Mouse (Mus musculus) splenic B cell, adult 2 months (primary cell): Measurements from ENCODE around the gene Spa17.

Experiments used
- DNase-seq: peaks from one replicate; pipeline ENCODE4 v3.0.0-alpha.2; 2011; ENCODE audit warnings: low read depth, low spot score
- H3K27me3 ChIP-seq: 2 replicates; pipeline ENCODE4 v1.6.1; 2012; ENCODE audit warnings: mild to moderate bottlenecking, low read length, moderate library complexity, mixed read lengths; ENCODE audit not compliant: control insufficient read depth, poor library complexity, insufficient read depth, severe bottlenecking
- H3K36me3 ChIP-seq: 2 replicates; pipeline ENCODE4 v1.6.1; 2012; ENCODE audit warnings: mild to moderate bottlenecking, low read length, moderate library complexity, mixed read lengths; ENCODE audit not compliant: control insufficient read depth, poor library complexity, insufficient read depth, severe bottlenecking

Gene Spa17

GRCm38 (mm10) chr9:37613182-37613910 is at the start of gene Spa17:
Gene Spa17, minus strand, starts transcription at chr9:37613722.
- peak; percentile 91 for DNase-seq
- no peaks in the 10 kb centered on the region for H3K36me3 ChIP-seq
- H3K27me3 ChIP-seq = no peaks in the 10 kb centered on the region

GRCm38 (mm10) chr9:37663210-37663609 is 49.7 kb upstream of the Spa17 start:
- Histone ChIP-seq H3K36me3 (no peaks in the 10 kb centered on the region), H3K27me3 (no peaks in the 10 kb centered on the region)
- DNase-seq = no peak

GRCm38 (mm10) chr9:37659413-37659812 is 45.9 kb upstream of the Spa17 start:
- DNase-seq = no peak
- Histone ChIP-seq H3K36me3 (no peaks in the 10 kb centered on the region; the same call in 1 of the 2 replicates), H3K27me3 (no peaks in the 10 kb centered on the region)

GRCm38 (mm10) chr9:37656931-37657481 is 43.5 kb upstream of the Spa17 start, which contains the start of gene Tbrg1:
Gene Tbrg1, minus strand, starts transcription at chr9:37657312.
- H3K27me3 ChIP-seq = no peaks in the 10 kb centered on the region
- peak; percentile 56 for DNase-seq
- peaks cover 2% of the 10 kb centered on the region; the same call in 1 of the 2 replicates for H3K36me3 ChIP-seq

- no peaks in the 10 kb centered on the region for H3K27me3 ChIP-seq
- peak; percentile 66 for DNase-seq
- peaks cover 2% of the 10 kb centered on the region; the same call in 1 of the 2 replicates for H3K36me3 ChIP-seq
These were observed 42.9 kb upstream of the Spa17 start for GRCm38 (mm10) chr9:37656439-37656881.

GRCm38 (mm10) chr9:37655961-37656360 is 42.4 kb upstream of the Spa17 start:
- Histone ChIP-seq H3K36me3 (peaks cover 4% of the 10 kb centered on the region; the same call in 1 of the 2 replicates), H3K27me3 (no peaks in the 10 kb centered on the region)
- peak; percentile 53 for DNase-seq

- DNase-seq = no peak
- no peaks in the 10 kb centered on the region for H3K27me3 ChIP-seq
These were observed 40.3 kb upstream of the Spa17 start for GRCm38 (mm10) chr9:37653836-37654235.

GRCm38 (mm10) chr9:37650639-37651038 is 37.1 kb upstream of the Spa17 start:
- DNase-seq = no peak
- Histone ChIP-seq H3K36me3 (peaks cover 9% of the 10 kb centered on the region; the same call in 1 of the 2 replicates), H3K27me3 (no peaks in the 10 kb centered on the region)

More at GRCm38 (mm10) chr9:37653836-37654235, 40.3 kb upstream of the Spa17 start:
- H3K36me3 ChIP-seq = peaks cover 6% of the 10 kb centered on the region; the same call in 1 of the 2 replicates

- Histone ChIP-seq H3K36me3 (peaks cover 12% of the 10 kb centered on the region), H3K27me3 (no peaks in the 10 kb centered on the region)
- DNase-seq = no peak
These were observed 32.7 kb upstream of the Spa17 start for GRCm38 (mm10) chr9:37646246-37646645.

GRCm38 (mm10) chr9:37638721-37639120 is 25.2 kb upstream of the Spa17 start:
- DNase-seq = no peak
- H3K36me3 ChIP-seq = peaks cover 7% of the 10 kb centered on the region; the same call in 1 of the 2 replicates
- no peaks in the 10 kb centered on the region for H3K27me3 ChIP-seq

GRCm38 (mm10) chr9:37636800-37637542 is 23.4 kb upstream of the Spa17 start:
- H3K27me3 ChIP-seq = no peaks in the 10 kb centered on the region
- DNase-seq = no peak
- H3K36me3 ChIP-seq = peaks cover 4% of the 10 kb centered on the region; the same call in 1 of the 2 replicates

GRCm38 (mm10) chr9:37636335-37636734 is 22.8 kb upstream of the Spa17 start:
- no peaks in the 10 kb centered on the region for H3K27me3 ChIP-seq
- peak; percentile 61 for DNase-seq
- peaks cover 3% of the 10 kb centered on the region; the same call in 1 of the 2 replicates for H3K36me3 ChIP-seq

GRCm38 (mm10) chr9:37634269-37634668 is 20.7 kb upstream of the Spa17 start:
- Histone ChIP-seq H3K36me3 (peaks cover 4% of the 10 kb centered on the region; the same call in 1 of the 2 replicates), H3K27me3 (no peaks in the 10 kb centered on the region)
- no peak for DNase-seq

- no peaks in the 10 kb centered on the region for H3K27me3 ChIP-seq
- no peak for DNase-seq
- H3K36me3 ChIP-seq = peaks cover 4% of the 10 kb centered on the region; the same call in 1 of the 2 replicates
These were observed 18.8 kb upstream of the Spa17 start for GRCm38 (mm10) chr9:37632305-37632704.
